Mouse (Mus musculus): ENCODE data around the gene Slc38a1.

The Slc38a1 gene

DNA sequence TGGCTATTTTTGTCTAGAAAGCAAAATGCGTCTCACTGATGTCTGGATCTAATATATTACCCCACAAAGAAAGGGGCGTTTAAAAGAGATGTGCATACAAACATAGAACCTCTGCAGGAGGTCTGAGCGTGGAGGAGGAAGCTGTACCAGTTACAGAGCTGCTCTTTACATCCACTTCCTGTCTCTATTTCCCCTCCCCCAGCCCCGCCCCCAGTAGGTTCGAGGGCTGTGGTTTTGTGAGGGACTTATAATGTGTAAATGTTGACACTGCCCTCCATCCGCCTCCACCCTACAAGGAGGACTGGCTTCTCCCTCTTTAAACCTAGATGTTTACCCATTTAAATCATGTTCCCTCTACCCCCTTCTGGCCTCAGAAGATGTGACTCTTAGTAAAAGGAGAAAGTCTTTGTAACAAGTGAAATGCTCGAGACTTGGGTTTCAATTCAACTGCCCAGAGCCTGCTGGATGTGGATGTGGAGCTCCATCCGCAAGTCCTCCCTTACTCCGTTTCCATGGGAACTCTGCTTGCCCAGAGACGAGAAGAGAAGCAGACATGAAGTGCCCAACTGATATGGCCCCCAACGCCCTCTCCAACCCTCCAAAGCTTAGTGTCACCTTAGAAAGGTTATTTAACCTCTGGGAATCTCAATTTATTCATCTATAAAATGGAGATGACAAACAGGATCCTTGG, 43.7 kb downstream of the Slc38a1 start:
- no peak for TF ChIP-seq GATA4 (IDR thresholded peaks at IDR 0.05; ENCODE audit: insufficient replicate concordance, low read length)

DNA sequence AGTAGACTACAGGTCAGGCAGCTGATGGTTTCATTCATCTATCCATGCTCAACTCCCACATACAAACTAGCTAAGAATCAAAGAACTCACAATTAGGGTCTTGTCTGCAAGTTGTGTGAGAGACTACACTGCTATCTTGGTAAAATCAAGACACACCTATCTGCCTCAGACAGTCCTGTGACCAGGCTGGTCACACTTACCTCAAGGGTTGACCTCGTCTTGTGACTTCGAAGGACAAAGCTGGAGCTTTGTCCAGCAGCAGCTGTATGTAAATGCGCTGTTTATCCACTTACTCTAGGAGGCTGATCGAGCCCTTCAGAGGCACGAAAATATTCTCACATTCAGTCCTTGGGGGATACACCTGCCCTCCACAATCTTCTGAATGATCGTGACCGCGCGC, 45.6 kb downstream of the Slc38a1 start:
- no peak for TF ChIP-seq GATA4 (IDR thresholded peaks at IDR 0.05; ENCODE audit: insufficient replicate concordance, low read length)

DNA sequence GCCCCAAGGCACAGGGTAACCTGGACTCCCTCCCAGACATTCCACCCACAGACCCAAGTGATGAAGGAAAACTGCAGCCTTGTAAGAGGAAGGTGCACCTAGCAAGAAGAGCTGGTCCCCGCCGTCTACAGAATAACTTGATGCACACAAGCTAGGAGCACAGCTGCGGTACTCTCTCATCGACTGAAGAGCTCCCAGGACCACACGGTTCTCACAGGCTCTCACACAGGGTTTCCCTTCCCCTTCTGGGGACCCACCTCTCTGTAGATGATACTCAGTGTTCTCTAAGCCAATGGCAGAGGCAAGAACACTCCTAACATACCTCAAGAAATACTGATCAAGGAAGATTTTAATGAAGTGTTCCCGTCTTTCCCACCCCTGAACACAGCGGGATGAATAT, 48.4 kb downstream of the Slc38a1 start:
- no peak for TF ChIP-seq GATA4 (IDR thresholded peaks at IDR 0.05; ENCODE audit: insufficient replicate concordance, low read length)

DNA sequence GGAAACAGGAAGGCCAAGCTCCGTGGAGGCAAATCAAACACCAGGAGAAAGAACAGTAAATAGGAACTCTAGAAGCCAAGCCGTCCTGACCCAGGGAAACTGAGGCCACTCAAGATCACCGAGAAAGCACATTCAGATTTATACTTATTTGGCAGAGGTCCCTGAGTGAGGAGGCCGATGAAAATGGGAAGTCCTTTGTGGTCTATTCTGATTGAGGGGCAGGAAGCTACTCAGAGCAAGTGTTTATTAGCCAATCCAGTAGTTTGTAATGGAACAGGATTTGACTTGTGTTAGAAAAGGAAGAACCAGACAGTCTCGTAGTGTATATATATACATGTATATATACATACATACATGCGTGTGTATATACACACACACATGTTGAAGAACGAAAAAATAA, 48.8 kb downstream of the Slc38a1 start:
- TF ChIP-seq GATA4 (IDR thresholded peaks at IDR 0.05; ENCODE audit: insufficient replicate concordance, low read length): no peak

DNA sequence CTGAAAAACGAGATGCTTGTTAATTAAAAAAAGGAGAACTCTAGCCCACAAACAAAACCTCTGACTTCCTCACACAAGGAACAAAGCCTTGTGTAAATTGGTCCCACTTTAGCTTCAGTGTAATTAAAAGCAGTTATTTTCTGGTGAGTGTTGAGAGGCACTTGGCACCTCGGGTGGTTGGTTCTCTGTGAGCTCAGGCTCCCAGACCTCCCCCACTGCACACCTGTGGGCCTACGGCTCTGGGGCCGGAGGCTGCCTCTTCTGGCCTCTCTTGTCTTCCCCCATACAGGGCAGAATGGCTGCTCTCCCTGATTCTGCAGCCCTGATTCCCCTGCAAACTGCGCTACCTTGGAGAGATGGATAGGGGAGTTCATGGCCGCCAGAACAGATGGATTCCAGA, 49.3 kb downstream of the Slc38a1 start:
- no peak for TF ChIP-seq GATA4 (IDR thresholded peaks at IDR 0.05; ENCODE audit: insufficient replicate concordance, low read length)

DNA sequence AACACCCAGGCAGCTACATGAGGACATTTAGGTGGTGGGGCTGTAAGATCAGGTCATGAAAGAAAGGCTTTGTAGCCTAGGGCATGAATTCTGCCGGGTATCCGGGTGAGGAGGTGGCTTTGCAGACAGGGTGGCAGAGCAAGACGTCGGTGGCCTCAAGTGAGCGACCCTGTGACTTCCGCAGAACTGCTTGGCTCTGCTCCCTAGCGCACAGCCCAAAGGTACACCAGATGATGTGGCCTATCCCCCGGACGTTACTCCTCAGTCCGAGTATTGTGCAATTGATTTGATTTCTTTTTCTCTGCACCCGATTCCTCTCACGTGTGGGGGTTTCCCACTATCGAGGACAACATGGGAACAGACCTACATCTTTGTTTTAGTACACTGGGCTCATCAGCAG, 49.7 kb downstream of the Slc38a1 start:
- no peak for TF ChIP-seq GATA4 (IDR thresholded peaks at IDR 0.05; ENCODE audit: insufficient replicate concordance, low read length)

DNA sequence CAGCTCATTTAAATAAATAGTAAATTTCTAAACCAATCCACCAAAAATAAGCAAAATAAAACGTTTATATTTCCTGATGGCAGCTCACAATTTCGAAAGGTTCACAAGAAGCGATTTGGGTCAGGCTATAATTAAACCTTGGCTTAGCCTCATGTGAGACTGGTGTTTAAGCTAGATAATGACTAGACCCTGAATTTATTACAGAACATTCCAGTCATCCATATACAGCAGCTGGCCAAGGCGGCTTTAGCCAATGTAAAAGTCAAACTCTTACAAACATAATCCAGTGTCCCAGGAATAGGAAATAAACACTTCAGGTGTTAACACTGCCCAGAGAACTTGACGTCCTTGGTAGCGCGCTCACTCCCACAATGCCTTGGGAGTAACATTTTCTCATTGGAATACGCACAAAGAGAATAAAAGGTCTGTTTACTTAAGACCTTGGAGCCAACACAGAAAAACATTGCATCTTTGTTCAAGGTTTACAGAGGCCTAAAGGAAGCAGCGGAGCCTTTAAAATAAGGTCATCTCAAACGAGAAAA, 50.8 kb downstream of the Slc38a1 start:
- no peak for TF ChIP-seq GATA4 (IDR thresholded peaks at IDR 0.05; ENCODE audit: insufficient replicate concordance, low read length)

DNA sequence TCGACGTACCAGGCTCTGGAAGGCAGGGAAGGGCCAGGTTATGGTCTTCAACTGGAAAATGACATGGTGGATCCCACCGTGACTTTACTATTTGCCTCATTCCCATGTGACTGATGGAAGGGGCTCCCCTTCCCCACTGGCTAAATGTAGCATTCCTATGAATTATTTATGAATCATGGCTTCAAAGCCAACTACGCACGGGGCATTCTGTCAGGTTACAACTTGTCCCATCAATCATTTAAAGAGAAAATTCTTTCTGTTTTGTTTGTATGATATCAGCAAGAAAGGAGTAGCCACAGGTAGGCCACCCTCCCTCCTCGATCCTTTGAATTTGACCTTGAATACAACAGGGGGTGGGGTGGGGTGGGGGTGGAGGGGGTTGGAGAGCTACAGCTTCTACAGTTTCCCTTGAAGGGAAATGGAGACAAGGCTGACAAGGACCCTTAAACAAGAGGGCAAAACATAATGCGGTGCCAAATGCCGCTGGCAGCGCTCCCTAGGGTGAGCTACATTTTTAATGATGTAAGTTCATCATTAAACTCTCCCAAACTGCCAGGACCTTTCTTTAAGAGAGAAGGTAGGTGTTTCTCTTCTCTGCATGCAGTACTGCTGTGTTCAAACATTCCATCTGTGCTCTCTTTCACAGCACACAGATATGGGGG, 53.6 kb downstream of the Slc38a1 start:
- TF ChIP-seq GATA4 (IDR thresholded peaks at IDR 0.05; ENCODE audit: insufficient replicate concordance, low read length): no peak

DNA sequence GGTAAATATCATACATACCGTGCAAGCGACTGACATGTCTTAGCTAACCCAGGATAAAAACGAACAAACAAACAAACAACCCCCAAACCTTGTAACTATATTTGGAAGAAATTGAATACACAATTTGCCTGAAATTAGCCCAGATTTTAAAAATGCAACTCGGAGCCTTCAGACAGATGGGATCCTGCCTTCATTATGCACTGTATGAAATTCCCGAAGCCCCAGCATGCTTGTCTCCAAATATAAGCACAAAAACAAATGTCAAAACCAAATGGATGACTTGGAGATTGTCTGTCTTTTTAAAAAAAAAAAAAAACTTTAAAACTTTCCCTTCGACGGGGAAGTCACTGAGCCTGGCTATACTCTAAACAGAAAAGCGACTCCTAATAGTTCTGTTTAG, 54.7 kb downstream of the Slc38a1 start:
- no peak for TF ChIP-seq GATA4 (IDR thresholded peaks at IDR 0.05; ENCODE audit: insufficient replicate concordance, low read length)

DNA sequence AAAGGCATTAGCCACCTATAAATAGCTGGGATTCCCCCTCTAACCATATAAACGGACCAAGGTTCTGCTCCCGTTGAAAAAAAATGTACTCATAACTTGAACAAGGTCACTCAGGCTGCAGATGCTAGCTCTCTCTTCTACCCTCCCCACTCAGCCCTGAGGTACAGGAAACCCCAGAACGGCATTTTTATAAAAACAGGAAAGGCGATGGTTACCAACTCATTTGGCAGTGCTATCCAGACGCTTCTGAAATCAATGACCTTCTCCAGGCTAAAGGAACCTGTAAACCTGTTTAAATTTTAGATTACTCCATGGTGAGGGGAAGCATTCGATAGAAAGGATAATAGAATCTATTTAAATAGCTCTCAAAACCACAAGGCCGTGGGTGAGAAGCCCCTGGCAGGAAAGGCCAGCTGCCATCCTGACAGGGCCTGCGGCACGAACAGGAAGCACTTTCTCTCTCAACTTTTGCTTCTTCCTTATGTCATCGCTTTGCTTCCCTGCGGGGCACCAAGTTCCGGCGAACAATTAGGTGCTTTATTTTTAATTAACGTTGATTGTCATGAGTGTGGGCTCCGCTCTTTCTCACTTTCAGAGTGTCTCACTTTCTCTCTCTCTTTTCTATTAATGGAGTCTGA, 59.2 kb downstream of the Slc38a1 start:
- no peak for TF ChIP-seq GATA4 (IDR thresholded peaks at IDR 0.05; ENCODE audit: insufficient replicate concordance, low read length)

DNA sequence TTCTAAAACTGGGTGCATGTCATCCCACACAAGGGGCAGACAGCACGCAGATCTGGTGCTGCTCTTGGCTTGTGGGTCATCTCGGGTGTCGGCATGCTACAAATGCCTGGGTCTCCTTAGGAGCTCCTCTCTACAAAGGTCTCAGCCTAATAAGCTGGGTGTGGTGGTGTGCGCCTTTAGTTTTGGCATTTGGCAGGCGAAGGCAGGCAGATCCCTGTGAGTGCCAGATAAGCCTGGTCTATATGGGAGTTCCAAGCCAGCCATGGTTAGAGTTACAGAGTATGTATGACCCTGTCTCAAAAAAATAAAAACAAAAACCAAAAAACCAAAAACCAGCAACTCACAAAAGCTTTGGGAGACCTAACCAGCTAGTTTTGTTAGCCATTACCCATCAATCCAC, 65.7 kb downstream of the Slc38a1 start:
- TF ChIP-seq GATA4 (IDR thresholded peaks at IDR 0.05; ENCODE audit: insufficient replicate concordance, low read length): no peak

DNA sequence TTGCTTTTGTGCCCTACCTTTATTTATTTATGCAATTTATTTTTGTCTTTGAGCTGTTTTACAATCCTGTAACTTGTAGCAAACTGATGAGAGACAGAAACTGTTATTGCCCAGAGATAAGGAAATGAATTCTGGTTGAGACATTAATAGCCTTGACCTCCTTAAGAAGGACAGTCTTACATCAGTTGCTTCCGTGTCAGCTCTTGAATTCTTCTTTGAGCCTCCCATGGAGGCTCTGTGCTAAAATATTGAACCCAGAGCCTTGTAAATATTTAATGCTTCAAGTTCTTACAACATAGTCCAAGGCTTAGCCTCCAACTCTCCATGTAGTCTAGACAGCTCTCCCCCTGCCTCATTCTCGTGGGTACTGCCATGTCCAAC, 73.7 kb downstream of the Slc38a1 start:
- no peak for TF ChIP-seq GATA4 (IDR thresholded peaks at IDR 0.05; ENCODE audit: insufficient replicate concordance, low read length)

DNA sequence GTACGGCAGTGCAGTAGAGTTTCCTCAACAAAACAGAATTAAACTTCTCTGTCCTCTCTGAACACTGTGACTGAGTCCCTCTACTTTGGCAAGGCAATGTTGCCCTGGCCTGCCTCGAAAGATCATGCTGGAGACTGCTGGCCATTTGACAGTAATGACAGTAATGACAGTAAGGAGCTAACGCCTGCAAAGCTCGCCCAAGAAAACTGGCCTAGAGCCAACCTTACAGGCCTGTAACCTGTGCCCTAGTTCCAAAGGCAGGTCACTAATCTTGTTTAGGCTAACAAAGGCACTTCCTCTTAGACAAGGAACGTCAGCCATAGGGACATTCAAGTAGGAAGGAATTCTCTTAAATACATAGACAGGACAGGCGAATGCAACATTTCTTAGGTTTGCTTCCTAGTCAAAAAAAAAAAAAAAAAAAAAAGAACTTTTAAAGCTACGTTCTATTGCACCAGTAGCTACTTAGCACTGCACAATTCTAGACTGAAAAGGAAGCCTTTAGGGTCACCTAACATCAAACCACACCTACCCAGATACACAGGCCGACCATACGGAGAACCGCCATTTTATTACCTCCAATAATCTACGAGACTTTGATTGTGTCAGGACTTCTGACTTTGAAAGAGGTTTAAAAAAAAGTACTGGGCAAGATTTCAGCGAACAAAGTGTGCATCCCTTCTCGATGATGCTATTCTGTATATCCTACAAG, 74.3 kb downstream of the Slc38a1 start:
- no peak for TF ChIP-seq GATA4 (IDR thresholded peaks at IDR 0.05; ENCODE audit: insufficient replicate concordance, low read length)

DNA sequence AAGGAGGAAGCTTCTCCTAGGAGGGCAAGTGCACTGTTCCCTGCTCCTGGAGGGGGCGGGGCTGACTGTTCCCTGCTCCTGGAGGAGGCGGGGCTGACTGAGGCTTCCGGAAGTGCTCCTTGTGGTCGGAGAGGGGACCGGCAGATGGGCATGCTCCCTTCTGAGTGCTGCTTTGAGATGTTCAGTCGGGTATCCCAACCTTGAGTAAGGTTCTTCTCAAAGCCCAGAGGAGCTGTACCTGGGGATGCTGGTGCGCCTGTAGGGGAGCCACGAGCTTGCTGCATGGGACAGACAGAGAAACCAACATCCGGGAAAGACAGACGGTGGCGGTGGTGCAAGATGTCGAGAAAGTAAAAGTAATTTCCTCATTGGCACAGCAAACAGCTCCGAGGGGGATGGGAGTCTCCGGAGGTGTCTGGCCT, 75.9 kb downstream of the Slc38a1 start:
- no peak for TF ChIP-seq GATA4 (IDR thresholded peaks at IDR 0.05; ENCODE audit: insufficient replicate concordance, low read length)

DNA sequence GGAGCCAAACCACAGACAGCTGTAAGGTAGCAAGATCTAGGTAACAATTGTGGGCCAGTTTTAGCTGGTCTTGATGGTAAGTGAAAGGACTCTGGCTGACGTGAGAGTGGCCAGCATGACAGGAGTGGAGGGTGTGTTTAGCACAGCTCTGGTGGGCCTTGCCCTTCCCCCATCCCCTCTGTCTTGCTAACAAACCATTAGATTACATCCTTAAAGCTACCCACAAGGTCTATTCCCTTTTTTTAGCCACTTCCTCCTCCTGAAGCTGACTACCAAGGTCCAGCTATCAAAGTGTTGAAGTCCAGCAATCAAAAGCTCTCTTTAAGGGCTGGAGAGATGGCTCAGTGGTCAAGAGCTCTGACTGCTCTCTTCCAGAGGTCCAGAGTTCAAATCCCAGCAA, 78.9 kb downstream of the Slc38a1 start:
- no peak for TF ChIP-seq GATA4 (IDR thresholded peaks at IDR 0.05; ENCODE audit: insufficient replicate concordance, low read length)

DNA sequence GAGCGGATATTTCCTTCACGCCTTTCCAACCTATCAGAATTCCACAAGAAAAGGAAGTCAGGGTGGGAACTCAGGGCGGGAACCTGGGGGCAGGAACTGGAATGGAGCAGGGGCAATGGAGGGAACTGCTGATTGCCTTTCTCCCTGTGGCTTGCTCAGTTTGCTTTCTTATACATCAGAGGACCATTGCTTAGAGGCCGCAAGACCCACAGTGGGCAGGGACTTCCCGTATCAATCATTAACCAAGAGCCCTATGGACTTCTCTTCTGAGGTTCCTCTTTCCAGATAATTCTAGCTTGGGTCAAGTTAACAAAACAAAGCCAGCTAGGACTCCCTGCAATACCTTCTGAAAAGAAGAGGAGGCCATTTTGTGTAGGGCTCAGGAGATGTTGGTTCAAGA, 80.2 kb downstream of the Slc38a1 start:
- no peak for TF ChIP-seq GATA4 (IDR thresholded peaks at IDR 0.05; ENCODE audit: insufficient replicate concordance, low read length)

Data from liver, adult (tissue).